Mouse (Mus musculus) liver, embryonic 14.5 days (tissue): Measurements from ENCODE around the gene Dpep3. TPM values are rescaled to one million over a fixed set of nuclear protein-coding genes. Genes with fewer than 3 reads are reported as not detected.

Source experiments
- ATAC-seq: fragments of 200-750 bp; cut with Nextera tagmentation; 2 replicates; pipeline ENCODE4 v1.8.0; 2017; ENCODE audit warnings: moderate number of reproducible peaks, mild to moderate bottlenecking, moderate library complexity; ENCODE audit not compliant: insufficient read depth
- DNase-seq, 3 experiments: peaks; one replicate each; pipeline ENCODE4 v3.0.0-alpha.2; 2012 to 2013; ENCODE audit warnings: low read depth in 3 of 3, low spot score in 3 of 3
- H3K27ac ChIP-seq: fragments of 300-500 bp; sonication (generic); 2 replicates; pipeline ENCODE4 v1.5.1; 2014; ENCODE audit warnings: moderate library complexity, mild to moderate bottlenecking, control low read depth, inconsistent platforms
- H3K27me3 ChIP-seq: fragments of 300-500 bp; sonication (generic); 2 replicates; pipeline ENCODE4 v1.6.1; 2014; ENCODE audit warnings: mild to moderate bottlenecking, low read length, moderate library complexity; ENCODE audit not compliant: control insufficient read depth, insufficient read depth
- H3K36me3 ChIP-seq: fragments of 300-500 bp; sonication (generic); replicated peaks from 2 replicates; pipeline ENCODE4 v1.6.1; 2014; ENCODE audit warnings: low read depth; ENCODE audit not compliant: control insufficient read depth, insufficient read depth
- H3K4me1 ChIP-seq, 2 experiments: fragments of 200-500 bp in 1 of 2; fragments of 300-500 bp in 1 of 2; sonication (generic) in 1 of 2; replicated peaks; 2 replicates each; pipeline ENCODE4 v1.6.1; 2012 to 2014; ENCODE audit warnings: antibody characterized with exemption in 1 of 2, inconsistent platforms in 1 of 2, low read length in 1 of 2; ENCODE audit not compliant: control insufficient read depth in 2 of 2, insufficient read depth in 2 of 2
- H3K4me2 ChIP-seq: fragments of 300-500 bp; sonication (generic); 2 replicates; pipeline ENCODE4 v1.6.1; 2014; ENCODE audit warnings: low read depth, mild to moderate bottlenecking, control low read depth, moderate library complexity
- H3K4me3 ChIP-seq, 2 experiments: fragments of 200-500 bp in 1 of 2; fragments of 300-500 bp in 1 of 2; sonication (generic) in 1 of 2; 2 replicates each; pipeline ENCODE4 v1.5.1; 2012 to 2014; ENCODE audit warnings: low read depth in 2 of 2, low read length in 2 of 2, mild to moderate bottlenecking in 2 of 2, control low read depth in 1 of 2, inconsistent platforms in 1 of 2, moderate library complexity in 1 of 2; ENCODE audit not compliant: insufficient read depth in 1 of 2
- H3K9ac ChIP-seq: fragments of 300-500 bp; sonication (generic); replicated peaks from 2 replicates; pipeline ENCODE4 v1.6.1; 2014; ENCODE audit warnings: mild to moderate bottlenecking, control low read depth, moderate library complexity
- H3K9me3 ChIP-seq: fragments of 300-500 bp; sonication (generic); 2 replicates; pipeline ENCODE4 v1.6.1; 2016; ENCODE audit warnings: low read length, mixed read lengths; ENCODE audit not compliant: control insufficient read depth
- CTCF ChIP-seq: IDR thresholded peaks from 2 replicates; pipeline ENCODE4 v1.5.1; 2016; ENCODE audit warnings: antibody characterized with exemption, low read depth, control low read depth
- EP300 ChIP-seq: IDR thresholded peaks from 2 replicates; pipeline ENCODE4 v1.6.1; 2016; ENCODE audit warnings: antibody characterized with exemption, low read depth
- WGBS: fragments of 180-500 bp; shearing (Covaris S2); extraction: QIAGEN DNeasy Blood & Tissue Kit; methylation state at CpG from one replicate; pipeline ENCODE4 v1.1.7; 2014; ENCODE audit not compliant: insufficient replicate concordance; 5-methylcytosine and 5-hydroxymethylcytosine counted together
- polyA plus RNA-seq, 2 experiments: library from polyadenylated mRNA; depleted of rRNA in 1 of 2; stranded (reverse) in 1 of 2; unstranded in 1 of 2; fragments of >200 nt; fragmentation: Nextera tagmentation in 1 of 2; extraction: Ambion mirVana in 1 of 2; gene quantifications; 2 replicates each; pipeline versions ENCODE4 v1.2.1 to v1.2.3; 2012 to 2014

Gene Dpep3
- polyA plus RNA-seq, 2 experiments, result not detected

GRCm38 (mm10) chr8:105996359-105996758, 17.1 kb upstream of the Dpep3 start:
- 27% methylated on average over 7 of the region's 7 CpGs for WGBS
- H3K36me3 ChIP-seq, result no peaks in the 10 kb centered on the region
- no peak overlapping the region for H3K27ac ChIP-seq
- H3K9ac ChIP-seq, result no peak overlapping the region
- H3K4me1 ChIP-seq, result peaks cover 0 to 7% of the 10 kb centered on the region in 2 experiments; a peak in 2 of 4 replicates
- H3K27me3 ChIP-seq, result no peaks in the 10 kb centered on the region; the same call in 1 of the 2 replicates
- H3K4me2 ChIP-seq, result no peak overlapping the region
- no peak for ATAC-seq
- TF ChIP-seq EP300 (no peak), CTCF (no peak)
- H3K4me3 ChIP-seq, result no peak overlapping the region
- no peak for DNase-seq
- no peaks in the 10 kb centered on the region for H3K9me3 ChIP-seq

GRCm38 (mm10) chr8:105993226-105993625, 14.0 kb upstream of the Dpep3 start:
- H3K9me3 ChIP-seq, result no peaks in the 10 kb centered on the region
- 58% methylated on average over 4 of the region's 4 CpGs for WGBS
- peaks cover 0 to 3% of the 10 kb centered on the region in 2 experiments; a peak in 1 of 4 replicates for H3K4me1 ChIP-seq
- TF ChIP-seq CTCF (no peak), EP300 (no peak)
- peak; percentile 29; the same call in 1 of the 2 replicates for ATAC-seq
- no peak overlapping the region for H3K27ac ChIP-seq
- no peaks in the 10 kb centered on the region; the same call in 1 of the 2 replicates for H3K27me3 ChIP-seq
- no peak overlapping the region for H3K4me3 ChIP-seq
- no peak for DNase-seq
- no peaks in the 10 kb centered on the region for H3K36me3 ChIP-seq
- no peak overlapping the region for H3K4me2 ChIP-seq
- no peak overlapping the region for H3K9ac ChIP-seq

- DNase-seq (no peak), ATAC-seq (no peak)
- WGBS, result 33% methylated on average over 5 of the region's 5 CpGs
- TF ChIP-seq EP300, result no peak
- TF ChIP-seq CTCF, result no peak
- H3K4me3 ChIP-seq, result no peak overlapping the region
- H3K4me1 ChIP-seq, result peaks cover 0 to 3% of the 10 kb centered on the region in 2 experiments; a peak in 1 of 4 replicates
- no peak overlapping the region for H3K4me2 ChIP-seq
- no peak overlapping the region for H3K9ac ChIP-seq
- H3K27ac ChIP-seq, result no peak overlapping the region
- H3K36me3 ChIP-seq, result no peaks in the 10 kb centered on the region
- H3K9me3 ChIP-seq, result no peaks in the 10 kb centered on the region
- no peaks in the 10 kb centered on the region; the same call in 1 of the 2 replicates for H3K27me3 ChIP-seq
These were observed 13.3 kb upstream of the Dpep3 start for GRCm38 (mm10) chr8:105992499-105992898.

- no peak overlapping the region for H3K9ac ChIP-seq
- no peaks in the 10 kb centered on the region for H3K36me3 ChIP-seq
- H3K4me2 ChIP-seq, result no peak overlapping the region
These were observed 12.3 kb upstream of the Dpep3 start for GRCm38 (mm10) chr8:105991546-105991945.

DNA sequence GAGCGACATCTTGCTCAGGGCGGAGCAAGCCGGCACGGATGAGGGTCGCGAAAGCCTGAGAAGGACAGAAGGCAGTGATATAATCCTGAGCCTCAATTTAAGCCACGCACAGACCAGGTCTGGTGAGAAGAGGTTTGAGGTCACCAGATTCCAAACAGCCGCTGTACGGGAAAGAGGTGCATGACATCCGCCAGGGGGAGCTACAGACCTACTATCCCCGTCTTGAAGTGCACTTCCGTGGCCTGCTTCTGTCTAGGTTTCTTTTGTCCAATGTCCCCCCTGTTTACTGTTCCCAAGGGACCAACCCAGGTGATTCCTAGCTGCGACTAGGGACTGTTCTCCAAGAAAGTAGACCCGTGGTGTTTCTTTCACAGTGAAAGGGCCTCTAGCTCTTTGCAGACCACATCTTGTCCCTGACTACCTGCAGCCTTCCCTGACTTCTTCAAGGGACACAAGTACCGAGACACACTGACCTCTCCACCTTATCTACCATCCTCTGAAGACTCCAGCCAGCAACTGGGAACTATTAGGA, 11.7 kb upstream of the Dpep3 start, which contains the start of gene Dus2:
Gene Dus2 (plus strand): TSS at position 482 of the 532 bp plus-strand sequence.
- Histone ChIP-seq H3K36me3 (no peaks in the 10 kb centered on the region), H3K27me3 (no peaks in the 10 kb centered on the region; the same call in 1 of the 2 replicates), H3K4me2 (no peak within 1 kb of the TSS), H3K9ac (no peak within 1 kb of the TSS; the same call in 1 of the 2 replicates), H3K27ac (no peak within 1 kb of the TSS), H3K4me1 (peaks cover 0 to 3% of the 10 kb centered on the region in 2 experiments; a peak in 1 of 4 replicates), H3K4me3 (no peak within 1 kb of the TSS), H3K9me3 (no peaks in the 10 kb centered on the region)
- peak; percentile 66; the same call in 1 of the 2 replicates for ATAC-seq
- peak; percentile 62 to 69 (median 68) for DNase-seq
- TF ChIP-seq EP300 (no peak), CTCF (peak; percentile 96)
- WGBS, result 8% methylated on average over 15 of the region's 15 CpGs

More at GRCm38 (mm10) chr8:105991546-105991945, 12.3 kb upstream of the Dpep3 start:
- peaks cover 0 to 3% of the 10 kb centered on the region in 2 experiments; a peak in 1 of 4 replicates for H3K4me1 ChIP-seq
- no peak for TF ChIP-seq CTCF
- ATAC-seq (no peak), DNase-seq (no peak)
- WGBS, result 27% methylated on average over 2 of the region's 2 CpGs
- no peaks in the 10 kb centered on the region for H3K9me3 ChIP-seq
- H3K27me3 ChIP-seq, result no peaks in the 10 kb centered on the region; the same call in 1 of the 2 replicates
- no peak overlapping the region for H3K4me3 ChIP-seq
- no peak overlapping the region for H3K27ac ChIP-seq
